Mouse (Mus musculus) liver, postnatal 0 days (tissue): ENCODE results near the gene Blm.

Experiments
- CTCF ChIP-seq: sonication (generic); IDR thresholded peaks from 2 replicates; pipeline ENCODE4 v1.5.1; 2016; ENCODE audit warnings: antibody characterized with exemption, low read depth
- EP300 ChIP-seq: IDR thresholded peaks from 2 replicates; pipeline ENCODE4 v1.6.1; 2016; ENCODE audit warnings: antibody characterized with exemption, low read depth, mild to moderate bottlenecking

DNA sequence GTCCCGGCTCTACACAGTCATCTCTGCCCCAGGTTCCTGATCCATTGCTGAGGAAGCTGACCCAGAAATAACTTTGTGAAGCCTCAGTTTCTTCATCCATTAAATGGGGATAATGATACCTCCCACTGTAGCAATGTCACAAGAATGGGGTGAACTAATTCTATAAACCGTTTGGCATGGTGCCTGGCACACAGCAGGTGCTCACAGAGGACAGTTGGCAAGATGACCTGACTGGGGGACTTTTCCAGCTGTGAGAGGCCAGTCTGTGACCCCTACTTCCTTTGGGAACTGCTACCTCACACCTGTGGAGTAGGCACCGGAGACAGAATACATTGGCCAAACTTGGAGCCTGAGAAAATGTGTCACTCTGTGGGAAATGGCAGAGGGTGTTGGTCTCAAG is 116.9 kb downstream of the Blm start:
- TF ChIP-seq CTCF (no peak), EP300 (no peak)
